Mouse (Mus musculus) large intestine, adult 2 months (tissue): ENCODE measurements around the gene Tapt1. TPM values are rescaled to one million over a fixed set of nuclear protein-coding genes. Genes with fewer than 3 reads are reported as not detected.
A peak's percentile ranks its signal among the peaks of the same experiment; 100 is the strongest.

Source experiments
- DNase-seq: peaks from one replicate; pipeline ENCODE4 v3.0.0-alpha.2; 2012; ENCODE audit warnings: low read depth, low spot score
- WGBS: fragments of 180-500 bp; shearing (Covaris S2); methylation state at CpG from one replicate; pipeline ENCODE4 v1.1.7; 2018; 5-methylcytosine and 5-hydroxymethylcytosine counted together
- polyA plus RNA-seq: library from polyadenylated mRNA; depleted of rRNA; stranded (reverse); fragments of >200 nt; gene quantifications from 2 replicates; pipeline ENCODE4 v1.2.3, GENCODE M21; 2012

Gene Tapt1
- polyA plus RNA-seq, 1 experiment, result 15.6 TPM

DNA sequence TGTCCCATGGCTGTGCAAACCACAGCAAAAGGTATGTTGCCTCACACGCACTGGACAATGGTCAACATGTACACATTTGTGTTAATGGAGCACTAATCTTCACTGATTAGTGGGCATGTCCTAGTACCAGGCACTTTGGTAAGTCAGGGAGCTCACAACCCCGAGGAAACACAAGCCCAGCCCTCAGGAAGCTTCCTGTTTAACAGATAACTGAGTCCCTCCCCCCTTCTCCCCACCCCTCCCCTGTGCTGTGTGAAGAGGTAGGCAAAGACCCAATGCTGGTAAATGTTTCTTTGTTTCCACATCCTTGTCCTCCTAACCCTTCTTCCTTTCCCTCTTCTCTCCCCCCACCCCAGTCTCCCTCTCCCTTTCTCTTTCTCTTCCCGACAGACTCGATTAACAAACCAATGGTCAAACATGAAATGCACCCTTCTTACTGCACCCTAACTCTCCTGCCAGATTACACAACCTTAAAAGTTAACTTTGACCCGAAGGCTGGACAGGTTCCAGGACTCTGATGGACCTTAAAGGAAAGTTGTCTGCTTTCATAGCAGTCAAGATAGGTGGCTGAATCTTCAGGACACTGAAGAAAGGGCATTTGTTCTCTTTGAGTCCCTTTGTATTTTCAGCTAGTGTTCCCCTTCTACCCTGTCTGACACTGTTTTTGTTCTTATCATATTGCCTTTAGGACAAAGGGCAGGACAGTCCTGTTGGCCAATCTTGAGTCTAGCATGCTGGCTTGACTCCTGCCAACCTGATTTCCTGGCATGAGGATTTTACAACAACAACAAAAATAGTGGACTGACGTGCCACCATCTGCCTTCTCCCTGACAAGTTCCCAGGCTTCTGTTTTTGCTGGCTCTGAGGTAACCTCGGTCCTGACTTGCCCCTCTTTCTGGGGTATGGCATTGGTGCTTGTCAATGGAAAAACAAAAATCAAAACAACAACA, 13.0 kb upstream of the Tapt1 start:
- 17% methylated on average over 7 of the region's 7 CpGs for WGBS
- DNase-seq, result peak; percentile 46

DNA sequence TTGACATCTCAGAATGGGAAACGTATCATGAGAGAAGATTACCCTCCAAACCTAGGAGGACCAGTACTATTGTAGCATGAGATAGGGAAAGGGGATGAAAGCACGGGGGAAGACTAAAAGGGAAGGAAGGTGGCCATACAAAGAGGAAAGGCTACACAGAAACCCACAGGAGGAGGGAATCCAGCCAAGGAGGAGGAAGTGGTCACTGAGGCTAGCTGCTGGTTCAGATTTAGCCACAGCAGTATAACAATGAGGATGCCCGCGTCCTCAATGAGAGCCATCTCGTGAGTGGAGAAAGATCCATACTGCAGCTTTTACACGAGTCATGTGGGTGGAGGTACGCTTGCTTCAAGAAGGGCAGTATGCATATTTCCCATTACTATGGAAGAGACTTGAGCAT, 11.8 kb upstream of the Tapt1 start:
- DNase-seq, result no peak
- 82% methylated on average over 7 of the region's 7 CpGs for WGBS

DNA sequence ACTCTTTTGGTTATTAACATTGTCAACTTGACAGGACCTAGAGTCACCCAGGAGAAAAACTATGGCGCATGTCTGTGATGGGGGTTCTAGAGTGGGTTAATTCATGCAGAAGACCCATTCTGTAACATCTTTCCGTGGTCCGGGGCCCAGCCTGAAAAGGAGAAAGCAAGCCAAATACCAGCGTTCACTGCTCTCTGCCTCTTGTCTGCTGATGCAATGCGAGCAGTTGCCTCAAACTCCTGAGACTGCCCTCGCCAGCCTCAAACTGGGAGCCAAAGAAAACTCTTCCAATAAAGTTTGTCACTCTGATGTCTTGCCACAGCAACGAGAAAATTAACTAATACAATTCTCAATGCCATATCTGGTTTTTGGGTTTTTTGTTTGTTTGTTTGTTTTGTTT, 8.2 kb upstream of the Tapt1 start:
- DNase-seq, result no peak
- WGBS, result 93% methylated on average over 7 of the region's 7 CpGs

DNA sequence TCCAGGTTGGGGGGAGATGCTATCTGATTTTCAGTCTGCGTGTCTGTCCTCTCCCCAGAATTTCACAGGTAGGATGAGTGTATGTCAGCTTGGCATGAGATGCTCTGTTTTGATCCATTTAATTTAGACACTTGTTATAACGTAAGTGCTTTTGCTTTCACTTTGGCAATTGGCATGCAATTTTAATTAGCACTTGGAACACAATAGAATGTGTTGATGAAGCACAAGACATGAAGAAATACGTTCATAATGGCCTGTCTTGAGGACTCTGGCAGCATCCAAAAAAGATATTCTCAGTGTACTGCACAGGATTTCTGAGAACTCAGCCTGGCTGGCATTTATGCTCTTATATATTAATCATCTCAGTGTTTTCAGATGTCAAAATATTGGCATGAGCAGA, 7.5 kb upstream of the Tapt1 start:
- WGBS, result 84% methylated on average over 3 of the region's 3 CpGs
- DNase-seq, result no peak

DNA sequence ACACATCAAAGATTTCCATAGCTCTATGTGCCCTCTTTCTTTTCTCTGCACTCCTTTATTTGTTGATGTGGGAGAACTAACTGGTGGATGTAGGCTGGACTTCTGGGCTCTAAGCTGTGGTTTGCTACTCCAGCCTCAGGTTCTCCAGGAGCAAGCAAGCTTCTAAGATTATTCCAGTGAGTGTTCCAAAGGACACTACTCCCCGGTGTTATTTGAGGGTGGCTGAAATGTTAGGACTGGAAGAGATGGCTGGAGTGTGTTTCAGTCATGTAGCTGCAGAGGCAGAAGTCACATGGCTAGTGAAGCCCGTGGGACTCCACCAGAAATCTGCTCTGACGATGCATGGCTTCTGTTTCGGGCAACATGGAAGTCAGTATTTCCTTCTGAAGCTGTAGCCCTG, 2.3 kb upstream of the Tapt1 start:
- 77% methylated on average over 4 of the region's 4 CpGs for WGBS
- no peak for DNase-seq

DNA sequence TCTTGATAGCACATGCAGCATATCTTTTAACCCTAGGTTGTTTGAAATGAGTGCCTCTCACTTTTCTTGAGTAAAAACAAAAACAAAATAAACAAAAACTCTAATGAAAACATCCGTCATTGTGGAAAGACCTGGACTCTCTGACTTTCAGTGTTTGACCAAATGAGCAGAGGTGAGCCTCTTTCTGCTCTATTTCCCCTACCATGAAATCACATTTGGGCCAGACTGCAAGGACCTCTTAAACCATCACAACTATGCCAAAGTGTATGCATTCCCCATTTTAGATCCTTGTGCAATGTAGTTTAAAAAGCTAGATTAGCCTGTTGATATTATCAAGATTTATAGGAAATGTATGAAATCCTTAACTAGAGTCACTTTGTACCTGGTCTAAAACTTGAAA, 1.9 kb upstream of the Tapt1 start:
- 60% methylated on average over 1 of the region's 1 CpGs for WGBS

DNA sequence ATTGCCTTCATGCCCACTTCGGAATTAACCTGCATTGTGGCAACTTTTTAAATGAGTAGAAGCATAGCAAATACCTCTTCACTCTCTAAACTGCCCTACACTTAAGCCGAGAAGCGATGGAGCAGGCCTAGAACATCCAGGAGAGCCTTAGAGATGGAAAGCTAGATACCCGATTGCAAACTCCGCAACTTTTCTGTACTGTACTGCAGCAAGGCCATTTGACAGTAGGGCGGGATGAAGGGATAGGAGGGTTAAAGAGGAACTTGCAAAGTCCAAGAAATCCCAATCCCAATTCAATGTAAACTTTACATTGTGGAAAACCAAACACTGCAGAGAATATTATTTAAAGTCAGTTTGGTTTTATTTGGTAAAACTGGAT, 1.0 kb upstream of the Tapt1 start:
- no peak for DNase-seq
- 9% methylated on average over 6 of the region's 6 CpGs for WGBS

More for the DNA sequence above, 1.9 kb upstream of the Tapt1 start:
- no peak for DNase-seq

DNA sequence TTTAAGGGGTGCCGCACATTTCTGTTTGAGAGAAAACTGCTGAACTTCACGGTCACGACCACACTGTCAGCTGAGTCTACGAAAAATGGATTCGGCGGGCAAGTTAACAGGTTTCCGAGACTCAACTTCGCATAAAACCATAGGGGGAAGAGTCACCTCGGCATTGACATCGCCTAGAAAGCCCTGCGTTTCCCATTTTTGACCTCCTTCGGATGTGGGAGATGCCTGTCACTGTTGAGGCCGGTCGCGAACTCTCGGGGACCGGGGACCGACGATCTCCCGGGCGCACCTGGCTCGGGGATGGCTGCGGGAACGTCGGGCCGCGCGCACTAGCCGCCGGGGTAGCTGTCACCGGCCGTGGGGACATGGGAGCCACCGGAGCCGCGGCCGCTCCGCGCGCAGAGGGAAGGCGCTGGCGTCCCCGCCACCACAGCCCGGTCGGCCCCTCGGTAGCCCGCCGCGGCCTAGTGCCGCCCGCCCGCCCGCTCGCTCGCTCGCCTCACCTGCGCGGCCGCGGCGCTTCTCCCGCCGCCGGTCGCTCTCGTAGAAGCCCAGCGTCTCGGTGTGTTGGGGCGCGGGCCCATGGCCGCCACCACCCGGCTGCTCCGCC, 410 bp downstream of the Tapt1 start:
- peak; percentile 8 for DNase-seq
- under 1% methylated on average over 68 of the region's 72 CpGs for WGBS

DNA sequence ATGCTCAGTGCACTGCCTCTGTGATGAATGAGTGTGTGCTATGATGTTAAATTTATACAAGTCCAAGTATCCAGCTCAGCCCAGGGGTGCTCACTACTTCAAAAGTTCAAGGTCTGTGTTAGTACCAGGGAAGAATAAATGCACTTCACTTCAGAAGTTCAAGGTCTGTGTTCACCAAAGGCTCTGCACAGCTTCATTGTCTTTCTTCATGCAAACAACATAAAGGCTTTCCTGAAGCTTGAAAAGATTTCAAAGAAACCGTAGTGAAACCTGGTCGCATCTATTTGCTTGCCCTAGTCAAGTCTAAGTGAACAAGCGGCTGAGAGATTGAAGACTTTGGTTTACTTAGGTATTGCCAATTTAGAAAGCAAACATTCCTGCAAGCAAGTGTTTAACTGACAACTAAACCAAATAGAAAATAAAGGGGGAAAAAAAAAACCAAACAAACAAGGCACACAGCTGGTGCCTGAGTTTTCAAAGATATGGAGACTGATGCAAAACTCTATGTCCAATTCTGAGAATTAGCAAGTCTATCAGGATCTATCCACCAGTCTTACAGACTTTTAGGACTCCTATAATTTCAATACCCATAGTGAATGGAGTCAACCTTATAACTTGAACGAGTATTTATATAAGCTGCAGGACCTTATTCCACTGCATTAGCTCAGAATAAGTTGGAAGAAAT, 1.4 kb downstream of the Tapt1 start:
- 21% methylated on average over 4 of the region's 4 CpGs for WGBS
- no peak for DNase-seq

DNA sequence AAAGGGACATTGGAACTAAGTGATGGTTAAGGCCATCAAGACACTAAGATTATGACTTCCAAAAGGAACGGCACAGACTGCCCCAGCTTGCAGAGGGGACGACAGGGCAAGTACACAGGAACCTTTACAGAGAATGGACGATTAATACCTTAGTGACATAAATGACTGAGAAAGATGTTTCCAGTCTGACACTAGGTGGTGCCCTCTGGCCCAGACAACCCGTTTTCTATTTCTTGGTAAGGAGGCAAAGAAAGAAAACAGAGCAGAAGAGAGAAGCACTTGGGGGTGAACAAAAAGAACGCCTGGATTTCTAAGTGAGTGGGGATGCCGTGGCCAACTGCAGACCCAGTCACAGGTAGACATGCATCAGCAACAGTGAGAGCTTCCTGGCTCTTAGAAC, 2.2 kb downstream of the Tapt1 start:
- 18% methylated on average over 6 of the region's 6 CpGs for WGBS
- DNase-seq, result peak; percentile 22

DNA sequence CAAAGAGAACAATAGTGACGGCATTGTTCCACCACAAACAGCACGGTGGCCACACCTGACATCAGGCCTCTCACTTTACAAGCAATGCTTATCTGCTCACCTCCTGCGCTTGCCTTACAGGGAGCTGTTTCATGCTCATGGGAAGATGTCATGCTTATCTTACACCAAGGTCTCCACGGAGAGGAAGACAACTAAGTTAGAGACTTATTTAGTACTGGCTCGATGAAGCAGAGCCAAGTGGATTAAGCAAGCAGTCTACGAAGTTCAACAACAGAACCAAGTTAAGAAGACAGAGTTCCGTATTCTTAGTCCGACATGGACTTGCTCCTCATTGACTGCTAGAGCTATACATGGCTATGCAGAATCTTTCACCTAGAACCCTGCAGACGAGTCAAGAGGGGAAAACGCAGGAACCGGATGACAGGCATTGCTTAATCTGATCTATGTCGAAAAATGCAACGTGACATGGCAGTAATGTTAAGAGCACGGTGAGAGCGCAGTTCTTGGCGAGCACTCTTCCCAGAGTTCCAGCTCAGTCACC, 3.0 kb downstream of the Tapt1 start:
- no peak for DNase-seq
- 76% methylated on average over 16 of the region's 16 CpGs for WGBS

DNA sequence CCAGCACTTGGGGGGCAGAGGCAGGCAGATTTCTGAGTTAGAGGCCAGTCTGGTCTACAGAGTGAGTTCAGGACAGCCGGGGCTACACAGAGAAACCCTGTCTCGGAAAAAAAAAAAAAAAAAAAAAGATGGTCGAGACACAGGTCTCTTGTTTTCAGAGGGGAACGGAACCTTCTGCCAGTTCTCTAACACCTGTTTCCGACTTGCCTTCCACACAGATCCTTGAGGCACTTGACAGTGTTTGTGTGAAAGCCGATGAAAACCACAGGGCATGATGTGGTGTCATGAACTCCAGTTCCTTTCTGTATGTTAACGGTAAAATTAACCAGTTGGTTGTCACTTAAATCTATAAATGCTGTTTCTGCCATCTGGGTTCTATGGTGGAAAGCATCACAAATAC, 6.0 kb downstream of the Tapt1 start:
- WGBS, result 72% methylated on average over 7 of the region's 7 CpGs
- DNase-seq, result no peak

DNA sequence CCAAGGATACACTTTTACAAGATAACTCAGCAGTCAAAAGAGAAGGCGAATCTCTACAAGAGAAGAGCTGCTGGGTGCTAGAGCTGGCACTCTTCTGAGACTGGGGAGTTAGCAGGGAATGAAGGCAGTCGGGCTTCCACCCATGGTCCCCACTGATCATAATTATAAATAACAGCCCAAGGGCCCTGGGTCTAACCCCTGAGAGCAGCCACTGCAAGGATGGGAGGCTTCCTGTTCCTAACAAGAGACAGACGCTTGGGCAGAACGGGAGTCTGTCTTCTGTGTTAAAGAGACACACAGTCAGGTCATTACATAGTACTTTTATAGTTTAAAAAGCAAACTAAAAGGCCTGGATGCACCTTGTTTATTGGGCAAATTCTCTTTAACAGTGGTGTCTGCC, 6.6 kb downstream of the Tapt1 start:
- WGBS, result 70% methylated on average over 4 of the region's 4 CpGs
- DNase-seq, result no peak

DNA sequence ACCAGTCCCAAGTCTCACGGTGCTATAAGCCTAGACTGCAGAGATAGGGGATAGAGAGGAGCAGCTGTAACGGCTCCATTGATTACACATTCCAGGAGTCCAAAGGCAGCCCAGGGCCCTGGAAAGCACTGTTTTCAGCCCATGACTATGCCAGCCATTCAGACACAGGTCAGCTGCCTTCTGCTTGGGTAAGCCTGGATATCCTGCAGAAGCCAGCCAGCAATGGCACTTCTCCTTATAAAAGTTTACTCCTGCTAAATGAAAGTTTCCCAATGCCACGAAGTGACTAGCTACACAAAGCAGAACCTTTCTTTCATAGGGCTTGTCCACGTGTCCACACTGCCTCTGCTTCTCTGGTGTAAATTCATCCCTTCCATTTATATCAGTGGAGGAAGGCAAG, 7.9 kb downstream of the Tapt1 start:
- no peak for DNase-seq
- WGBS, result 78% methylated on average over 4 of the region's 4 CpGs

DNA sequence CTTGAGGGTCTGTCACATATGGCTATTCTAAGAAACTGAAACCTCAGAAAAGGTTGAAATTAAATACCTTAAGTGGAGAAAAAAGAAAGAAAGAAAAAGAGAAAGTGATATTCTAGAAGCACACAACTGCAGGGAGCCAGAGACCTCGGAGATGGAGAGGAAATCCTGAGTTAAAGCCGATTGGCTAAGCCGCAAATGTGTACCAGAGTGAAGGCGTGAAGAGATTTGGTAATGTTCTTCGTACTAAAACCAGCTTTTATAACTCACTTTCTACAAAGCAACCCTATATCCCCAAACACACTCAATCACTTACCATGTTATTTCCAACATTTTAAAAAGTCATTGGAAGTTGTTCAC, 8.8 kb downstream of the Tapt1 start:
- DNase-seq, result no peak
- 78% methylated on average over 5 of the region's 5 CpGs for WGBS

DNA sequence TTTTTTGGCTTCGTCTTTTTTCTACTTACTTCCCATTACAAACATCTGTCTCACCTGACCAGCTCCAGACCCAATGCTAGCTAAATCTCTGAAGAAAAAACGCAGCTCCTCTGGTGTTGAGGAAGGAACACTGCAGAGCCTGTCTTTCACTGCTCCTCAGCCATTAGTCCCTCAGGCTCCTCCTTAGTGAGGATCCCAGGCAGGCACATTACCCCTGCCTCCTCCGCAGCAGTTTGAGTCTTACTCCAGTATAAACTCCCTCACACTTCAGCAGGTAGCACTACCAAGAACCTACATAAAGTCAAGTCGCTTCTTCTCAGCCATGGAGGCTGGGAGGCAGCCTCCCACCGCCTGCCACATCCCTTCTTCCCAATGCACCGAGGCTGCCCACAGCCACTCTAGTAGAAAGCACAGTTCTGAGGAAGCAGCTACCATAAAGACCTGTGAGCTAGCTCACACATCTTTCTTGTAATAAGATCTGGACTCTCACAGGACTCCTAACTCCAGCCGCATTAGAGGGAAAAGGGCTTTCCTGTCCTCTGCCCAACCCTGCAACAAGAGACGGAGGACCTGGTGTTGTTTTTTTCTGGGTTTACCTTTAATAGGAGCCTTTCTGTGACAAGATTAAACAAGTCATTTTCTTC, 9.3 kb downstream of the Tapt1 start:
- DNase-seq, result no peak
- WGBS, result 83% methylated on average over 8 of the region's 8 CpGs

DNA sequence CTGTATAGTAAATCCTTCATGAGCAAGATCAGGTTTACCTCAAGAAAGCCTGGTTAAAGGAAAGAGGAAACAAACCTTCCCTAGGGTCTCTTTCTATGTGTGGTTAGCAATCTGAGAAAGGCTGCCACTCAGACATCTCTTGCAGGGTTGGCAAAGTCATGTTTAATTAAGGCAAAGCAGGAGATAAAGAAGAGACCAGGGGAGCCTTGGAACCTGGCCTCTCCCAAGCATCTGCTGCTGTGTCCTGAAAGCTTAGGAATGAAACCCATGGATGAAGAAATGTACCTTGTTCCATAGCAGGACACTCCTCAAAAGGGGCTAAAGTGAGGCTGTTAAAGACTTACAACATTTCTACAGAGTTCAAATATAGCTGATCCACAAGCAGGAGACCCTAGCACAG, 11.3 kb downstream of the Tapt1 start:
- DNase-seq, result no peak

DNA sequence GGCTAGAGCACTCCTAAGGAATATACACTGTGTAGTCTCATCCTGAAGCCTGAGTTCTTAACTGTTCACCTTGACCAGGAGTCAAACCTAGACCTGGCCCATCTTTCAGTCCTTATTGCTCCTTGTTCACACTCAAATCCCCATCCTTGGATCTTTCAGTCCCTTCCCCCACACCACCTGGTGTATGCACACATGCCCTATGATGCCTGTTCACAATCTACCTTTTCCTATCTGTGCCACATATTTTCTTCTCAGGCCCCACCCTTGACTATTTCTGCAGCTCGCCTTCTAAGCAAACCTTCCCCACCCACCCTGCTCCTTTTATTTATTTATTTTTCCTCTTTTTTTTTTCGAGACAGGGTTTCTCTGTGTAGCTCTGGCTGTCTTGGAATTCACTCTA, 12.4 kb downstream of the Tapt1 start:
- 25% methylated on average over 2 of the region's 2 CpGs for WGBS
- no peak for DNase-seq

DNA sequence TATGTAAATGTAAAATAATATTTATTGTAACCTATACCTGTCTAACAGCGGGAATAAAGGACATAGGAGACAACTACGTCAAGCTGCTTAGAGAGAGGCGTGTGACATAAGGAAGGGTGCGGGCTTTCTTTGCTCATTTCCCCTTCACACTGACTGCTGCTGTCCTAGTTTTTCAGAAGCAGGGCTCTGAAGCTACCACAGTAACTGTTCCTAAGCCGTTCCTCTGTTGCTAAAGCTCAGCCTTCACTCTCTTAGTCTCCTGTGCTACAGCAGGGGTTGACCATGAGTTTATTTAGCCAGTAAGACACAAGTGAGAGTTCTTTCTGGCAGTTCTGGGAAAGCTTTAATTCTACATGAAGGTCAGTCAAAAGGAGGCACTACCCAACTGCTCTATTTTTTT, 13.0 kb downstream of the Tapt1 start:
- 96% methylated on average over 5 of the region's 5 CpGs for WGBS
- no peak for DNase-seq

DNA sequence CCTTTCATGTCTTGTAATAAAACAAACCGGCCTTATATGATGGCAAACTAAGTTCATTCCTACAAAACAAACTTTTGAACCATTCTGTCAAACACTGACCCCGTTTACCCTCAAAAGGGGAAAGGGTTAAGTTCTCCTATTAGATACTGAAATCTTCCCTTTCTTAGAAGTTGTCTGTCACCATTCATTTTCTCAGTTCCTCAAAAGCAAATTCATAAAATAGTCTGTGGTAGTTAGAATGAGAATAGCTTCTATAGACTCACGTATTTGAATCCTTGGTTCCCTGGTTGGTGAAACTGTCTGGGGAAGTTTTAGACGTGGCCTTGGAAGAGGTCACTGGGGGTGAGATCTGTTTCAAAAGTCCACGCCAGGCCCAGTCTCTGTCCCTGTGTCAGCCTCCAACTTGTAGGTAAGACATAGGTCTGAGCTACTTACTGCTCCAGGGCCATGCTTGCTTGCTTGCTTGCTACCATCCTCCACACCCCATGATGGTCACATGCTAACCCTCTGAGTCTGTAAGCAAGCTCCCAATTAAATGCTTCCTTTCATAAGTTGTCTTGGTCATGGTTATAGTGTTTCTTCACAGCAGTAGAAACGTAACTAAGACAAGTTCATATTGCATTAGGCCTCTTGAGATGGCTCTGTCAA, 14.5 kb downstream of the Tapt1 start:
- WGBS, result 69% methylated on average over 6 of the region's 6 CpGs
- DNase-seq, result no peak
